Mouse (Mus musculus) cerebellum, adult 9-11 months (tissue): ENCODE results near the gene Gm17364.
"Not testable (repeated sequence)": the region's sequence is repeated elsewhere in the genome, so short reads cannot be mapped to it uniquely, and the experiment has no call there.

Source experiments
- DNase-seq: peaks from one replicate; pipeline ENCODE4 v3.0.0; 2022

The Gm17364 gene

DNA sequence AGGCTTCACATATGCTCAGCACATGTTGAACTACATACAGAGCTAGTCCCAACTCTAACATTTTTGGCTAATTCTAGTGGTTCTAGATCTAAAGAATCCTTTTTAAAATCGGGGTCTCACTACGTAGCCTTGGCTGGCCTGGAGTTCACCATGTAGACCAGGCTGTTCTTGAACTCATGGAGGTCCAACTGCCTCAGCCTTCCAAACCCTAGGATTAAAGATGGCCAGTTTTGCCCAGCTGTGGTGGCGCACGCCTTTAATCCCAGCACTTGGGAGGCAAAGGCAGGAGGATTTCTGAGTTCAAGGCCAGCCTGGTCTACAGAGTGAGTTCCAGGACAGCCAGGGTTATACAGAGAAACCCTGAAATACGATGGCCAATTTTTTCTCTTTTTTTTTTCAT, 22.5 kb downstream of the Gm17364 start:
- not testable (repeated sequence) for DNase-seq

DNA sequence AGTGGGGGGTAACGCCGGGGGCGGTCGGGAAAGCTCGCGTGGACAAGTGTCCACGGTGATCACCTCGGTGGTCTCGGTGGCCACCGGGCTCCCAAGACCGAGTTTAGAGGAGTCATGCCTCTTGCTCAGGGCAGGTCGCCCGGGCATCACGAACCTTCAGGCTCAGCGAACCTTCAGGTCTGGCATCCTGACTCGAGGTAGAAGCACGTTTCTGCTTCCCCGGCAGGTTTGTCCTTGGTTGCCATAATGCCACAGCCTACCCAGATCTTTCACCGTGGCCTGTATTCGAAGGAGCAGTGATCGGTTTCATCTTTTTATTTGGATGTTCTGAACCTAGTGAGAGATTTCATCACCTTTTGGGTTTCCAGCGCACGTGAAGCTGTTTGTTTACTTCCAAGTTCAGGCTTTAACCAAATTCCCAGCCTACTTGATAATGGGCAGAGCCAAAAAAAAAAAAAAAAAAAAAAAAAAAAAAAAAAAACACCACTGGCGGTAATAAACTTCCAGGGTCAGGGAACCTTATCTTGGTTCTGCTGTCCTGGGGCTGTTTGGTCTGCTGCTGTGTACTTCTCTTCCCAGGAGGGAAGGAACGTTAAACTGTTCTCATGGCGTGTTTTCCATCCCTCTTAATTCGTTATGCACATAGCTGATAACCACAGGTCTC, 23.3 kb downstream of the Gm17364 start:
- no peak for DNase-seq

DNA sequence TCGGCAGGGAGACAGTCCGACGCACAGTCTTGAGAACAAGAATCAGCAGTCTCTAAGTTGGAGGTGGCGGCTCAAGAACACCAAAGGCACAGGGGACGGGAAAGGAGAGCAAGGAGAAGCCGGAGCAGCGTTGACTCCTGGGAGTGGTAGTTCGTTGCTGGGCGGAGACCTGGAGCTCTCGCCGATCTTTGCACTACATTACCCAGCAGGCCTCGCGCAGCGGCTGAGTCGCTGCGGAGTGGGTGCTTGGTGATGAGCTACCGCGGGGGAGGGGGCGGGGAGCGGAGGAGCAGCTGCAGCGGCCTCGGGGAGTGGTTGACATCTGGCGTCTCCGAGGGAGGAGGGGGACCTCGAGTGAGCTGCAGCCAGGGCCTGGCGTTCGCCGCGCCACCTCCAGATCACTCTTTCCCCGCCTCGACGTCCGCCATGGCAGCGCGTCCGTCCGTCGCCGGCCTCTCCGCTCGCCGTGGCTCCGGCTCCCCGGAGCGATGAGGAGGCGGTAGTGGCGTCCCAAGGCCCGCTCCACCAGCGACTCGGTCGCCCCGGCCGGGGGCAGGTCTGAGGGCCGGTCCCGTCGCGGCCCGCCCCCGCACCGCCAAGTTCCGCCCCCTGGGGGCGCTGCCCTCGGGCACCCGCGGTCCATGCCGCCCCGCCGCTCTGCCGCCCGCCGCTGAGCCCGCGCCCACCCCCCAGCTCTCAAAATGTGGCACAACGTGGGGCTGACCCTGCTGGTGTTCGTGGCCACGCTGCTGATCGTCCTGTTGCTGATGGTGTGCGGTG, 24.0 kb downstream of the Gm17364 start, which contains the start of gene Smim13:
Gene Smim13, plus strand, starts transcription at position 307 of the 780 bp plus-strand sequence.
- peak; percentile 95 for DNase-seq

DNA sequence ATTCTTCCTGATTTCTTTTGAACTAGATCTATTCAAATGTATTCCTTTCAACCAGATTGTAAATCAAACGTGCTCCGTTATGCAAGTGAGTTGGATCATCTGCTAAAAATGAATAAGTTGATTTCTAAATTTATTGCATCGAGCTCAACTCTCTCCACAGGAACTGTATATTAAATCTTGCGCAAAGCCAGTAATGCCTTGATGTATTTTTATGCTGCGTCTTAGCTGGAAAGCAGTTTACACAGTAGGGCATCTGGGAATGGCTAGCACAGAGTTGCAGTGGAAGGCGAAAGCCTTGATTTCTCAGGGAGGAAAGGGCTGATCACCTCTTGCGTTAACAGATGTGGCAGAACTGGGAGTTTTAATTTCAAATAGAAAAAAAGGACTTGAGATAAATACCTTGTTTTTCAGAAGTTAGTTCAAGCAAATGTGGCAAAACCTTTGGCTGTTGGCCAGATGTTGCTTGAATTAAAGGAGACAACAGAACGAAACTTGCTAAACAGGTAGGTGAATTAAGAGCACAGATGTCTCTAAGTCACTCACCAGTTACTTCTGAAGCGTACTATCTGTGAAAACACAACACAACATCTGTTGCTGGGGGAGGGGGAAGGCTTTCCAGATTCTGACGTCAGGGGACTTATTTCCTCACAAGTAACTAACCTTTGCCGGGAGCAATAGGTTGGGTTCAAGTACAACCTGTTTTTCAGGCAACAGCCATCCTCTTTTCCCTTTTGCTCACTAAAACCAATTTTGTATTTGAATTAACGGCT, 24.8 kb downstream of the Gm17364 start:
- DNase-seq, result no peak

DNA sequence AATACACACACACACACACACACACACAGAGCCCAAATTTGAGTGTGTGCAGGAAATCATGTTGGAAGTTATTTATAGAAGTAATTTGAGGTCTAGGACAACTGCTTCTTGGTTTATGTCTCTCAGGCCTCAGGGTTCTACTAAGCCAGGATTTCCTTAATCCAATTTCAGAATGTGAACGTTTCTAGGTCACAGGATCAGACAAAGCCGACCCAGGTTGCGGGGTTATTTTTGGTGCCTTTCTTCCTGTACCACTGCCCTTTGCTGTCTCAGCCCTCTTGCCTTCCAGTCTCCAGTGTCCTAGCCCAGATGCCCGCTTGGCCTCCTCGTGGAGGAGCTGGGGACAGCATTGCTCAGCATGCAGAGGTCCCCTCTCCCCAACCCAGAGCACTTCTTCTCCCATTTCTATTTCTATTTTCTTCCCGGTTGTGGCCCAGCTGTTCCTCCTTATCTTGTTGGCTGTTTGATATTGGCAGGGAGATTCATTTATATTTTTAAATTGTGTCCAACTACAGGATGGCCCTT, 29.4 kb downstream of the Gm17364 start:
- no peak for DNase-seq

DNA sequence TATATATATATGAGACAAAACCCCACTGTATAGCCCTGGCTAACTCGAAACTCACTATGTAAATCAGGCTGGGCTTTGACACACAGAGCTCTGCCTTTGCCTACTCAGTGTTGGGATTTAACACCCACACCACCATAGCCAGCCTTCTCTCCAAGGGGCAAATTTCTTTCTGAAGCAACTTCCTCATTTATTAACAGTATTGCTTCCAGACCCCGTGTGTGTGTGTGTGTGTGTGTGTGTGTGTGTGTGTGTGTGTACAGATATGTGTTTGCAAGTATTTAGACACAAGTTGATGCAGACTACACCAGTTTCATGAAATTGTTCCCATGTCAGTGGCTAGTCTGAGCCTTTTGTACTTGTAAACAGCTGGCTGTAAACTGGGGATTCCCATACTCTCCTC, 32.2 kb downstream of the Gm17364 start:
- DNase-seq, result no peak

DNA sequence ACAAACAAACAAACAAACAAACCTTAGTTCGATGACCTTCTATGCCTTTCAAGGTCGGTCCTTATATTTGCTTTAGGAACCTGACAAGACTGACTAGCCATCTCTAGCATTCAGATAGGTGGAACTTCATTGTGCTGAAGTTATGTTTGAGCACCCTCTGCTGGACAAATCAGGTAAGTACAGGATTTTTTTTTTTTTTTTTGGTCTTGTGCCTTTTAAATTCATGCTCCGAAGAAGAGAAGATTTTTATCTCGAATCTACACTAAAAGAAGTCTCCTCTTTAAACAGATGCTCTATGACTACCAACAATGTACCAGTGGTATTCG, 35.0 kb downstream of the Gm17364 start:
- DNase-seq, result no peak

DNA sequence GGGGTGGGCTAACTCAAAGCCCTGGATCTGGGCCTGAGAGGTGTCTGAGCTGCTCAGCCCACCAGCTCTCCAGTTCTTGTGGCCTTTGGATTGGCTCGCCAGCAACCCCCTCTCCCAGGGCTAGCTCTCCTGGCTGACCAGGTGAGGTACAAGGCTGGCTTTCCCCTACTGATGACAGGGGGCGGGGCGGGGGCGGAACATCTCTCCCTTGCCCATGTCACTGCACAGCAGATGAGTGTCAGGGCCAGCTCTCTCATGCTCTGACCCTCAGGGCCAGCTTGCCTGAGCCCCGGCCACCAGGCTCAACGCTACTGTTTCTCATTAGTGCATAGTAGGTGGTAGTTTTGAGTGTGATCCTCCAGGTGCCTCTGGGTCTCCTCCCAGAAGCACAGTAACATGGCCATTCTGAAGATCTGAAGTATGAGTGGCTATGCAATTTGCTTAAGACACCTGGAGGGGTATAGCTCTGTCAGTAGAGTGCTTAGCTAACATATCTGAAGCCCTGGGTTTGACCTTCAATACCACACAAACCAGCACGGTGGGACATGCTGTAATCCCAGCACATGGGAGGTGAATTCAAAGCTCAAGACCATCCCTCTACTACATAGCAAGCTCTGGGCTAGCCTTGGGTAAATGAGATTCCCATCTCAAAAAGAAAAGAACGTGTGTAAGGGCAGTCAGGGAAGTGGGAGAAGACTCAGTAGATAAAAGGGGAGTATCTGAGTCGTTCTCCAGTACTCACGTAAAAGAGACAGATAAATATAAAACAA, 35.6 kb downstream of the Gm17364 start:
- no peak for DNase-seq

DNA sequence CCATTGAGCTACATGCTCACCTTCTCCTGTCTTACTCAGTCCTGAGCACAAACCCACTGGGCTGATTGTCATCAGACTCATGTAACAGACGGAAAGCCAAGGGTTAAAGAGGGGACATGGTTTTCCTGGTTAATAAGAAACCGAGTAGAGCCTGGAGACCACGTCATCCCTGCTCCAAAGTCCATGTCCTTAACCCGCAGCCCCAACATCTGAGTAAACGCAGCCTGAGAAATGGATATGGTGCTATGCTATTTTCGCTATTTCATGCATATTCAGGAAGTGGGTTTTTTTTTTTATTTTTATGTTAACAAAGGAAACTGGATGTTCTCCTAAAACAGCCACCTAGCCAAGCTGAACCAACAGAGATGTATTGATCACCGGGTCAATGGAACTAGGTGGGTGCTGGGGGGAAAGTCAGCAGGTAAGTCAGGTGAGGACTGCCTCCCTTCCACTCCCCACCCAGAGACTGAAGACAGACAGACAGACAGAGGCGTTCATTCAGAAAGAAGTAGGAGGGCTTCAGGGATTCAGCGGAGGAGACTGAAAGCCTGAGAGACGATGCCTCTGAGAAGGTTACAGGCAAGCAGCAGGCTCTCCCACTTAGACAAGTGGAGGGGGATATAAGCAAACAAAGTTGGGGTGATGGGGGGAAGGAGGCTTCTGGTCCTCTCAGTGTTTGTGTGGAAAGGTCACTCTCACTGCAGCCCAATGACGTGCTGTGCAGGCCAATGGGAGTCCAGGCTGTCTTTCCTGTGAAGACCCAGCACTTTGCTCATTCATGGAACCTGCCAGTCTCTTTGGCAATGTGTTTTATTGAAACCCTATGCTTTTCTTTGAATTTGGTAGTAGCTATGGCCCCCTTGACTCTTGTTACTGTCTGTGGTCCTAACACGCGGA, 37.7 kb downstream of the Gm17364 start:
- DNase-seq, result no peak

DNA sequence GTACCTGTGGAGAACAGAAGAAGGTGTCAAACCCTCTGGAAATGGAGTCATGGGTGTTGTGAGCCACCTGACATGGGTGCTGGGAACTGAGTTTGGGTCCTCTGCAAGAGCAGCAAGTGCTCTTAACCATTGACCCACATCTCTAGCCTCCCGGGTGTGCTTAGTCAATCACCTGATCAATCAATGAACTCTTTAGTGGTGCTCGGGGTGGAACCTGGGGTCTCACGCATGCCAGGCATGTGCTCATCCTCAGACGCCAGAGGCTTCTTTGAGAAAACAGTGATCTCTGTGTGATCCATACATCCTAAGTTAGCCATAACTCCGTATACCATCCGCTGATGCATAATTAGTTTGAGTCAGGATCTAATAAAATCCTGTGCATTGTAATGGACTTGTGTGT, 38.6 kb downstream of the Gm17364 start:
- no peak for DNase-seq

DNA sequence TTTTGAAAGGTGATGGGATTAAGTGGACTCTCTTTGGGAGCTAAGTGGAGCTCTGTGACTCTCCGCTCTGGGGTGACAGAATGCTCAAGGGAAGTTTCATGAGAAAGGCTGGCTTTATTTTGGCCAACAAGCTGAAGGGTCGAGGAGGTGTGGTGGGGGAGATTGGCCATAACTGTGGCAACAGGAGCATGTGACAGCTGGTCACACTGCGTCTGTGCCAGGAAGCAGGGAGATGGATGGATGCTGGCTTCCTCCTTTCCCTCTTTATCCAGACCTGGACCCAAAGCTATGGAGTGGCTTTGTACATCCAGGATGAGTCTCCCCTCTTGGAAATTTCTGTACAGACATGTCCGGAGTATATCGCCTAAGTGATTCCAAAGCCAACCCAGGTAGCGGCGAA, 40.5 kb downstream of the Gm17364 start:
- no peak for DNase-seq

DNA sequence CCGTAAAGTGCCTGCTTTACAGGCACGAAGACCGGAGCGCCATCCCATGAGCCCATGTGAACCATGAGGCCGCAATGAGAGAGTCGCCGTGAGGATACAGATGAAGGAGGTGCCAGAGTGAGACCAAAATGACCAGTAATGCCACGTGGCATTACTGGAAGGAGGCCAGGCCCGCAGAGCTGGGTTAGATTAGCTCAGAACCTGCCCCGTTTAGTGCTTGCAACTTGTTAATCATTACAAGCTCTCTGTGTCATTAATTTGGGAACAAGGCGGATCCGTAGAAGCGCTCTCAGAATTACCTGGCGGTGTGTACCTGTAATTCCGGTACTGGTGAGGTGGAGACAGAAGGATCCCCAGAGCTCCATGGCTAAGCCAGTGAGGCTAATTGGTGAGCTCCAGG, 41.6 kb downstream of the Gm17364 start:
- no peak for DNase-seq

DNA sequence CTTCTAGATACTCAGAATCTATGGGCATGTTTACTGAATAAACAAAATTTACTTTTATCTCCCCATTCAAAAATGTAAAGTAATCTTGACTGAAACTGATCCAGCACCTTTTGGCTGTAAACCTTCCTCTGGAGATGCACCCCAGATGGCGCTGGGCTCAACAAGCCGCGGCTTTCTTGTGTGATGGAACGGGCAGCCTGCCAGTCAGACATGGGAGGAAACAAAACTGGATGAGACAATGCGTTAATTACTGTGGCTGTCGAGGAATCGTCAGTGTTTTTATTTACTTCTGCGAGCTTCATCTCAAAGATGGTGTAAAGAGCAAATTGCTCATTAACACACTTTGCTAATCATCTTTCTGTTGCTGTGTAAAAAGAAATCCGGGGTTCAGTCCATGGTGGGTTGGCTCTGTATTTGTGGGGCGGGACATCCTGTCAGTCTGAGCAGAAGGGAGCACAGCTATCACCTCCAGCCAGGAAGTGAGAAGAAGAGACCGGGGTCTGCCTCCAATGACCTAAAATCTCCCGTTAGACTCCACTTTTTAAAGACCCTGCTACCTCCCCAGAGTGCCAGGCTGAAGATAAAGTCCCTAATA, 42.3 kb downstream of the Gm17364 start:
- no peak for DNase-seq

DNA sequence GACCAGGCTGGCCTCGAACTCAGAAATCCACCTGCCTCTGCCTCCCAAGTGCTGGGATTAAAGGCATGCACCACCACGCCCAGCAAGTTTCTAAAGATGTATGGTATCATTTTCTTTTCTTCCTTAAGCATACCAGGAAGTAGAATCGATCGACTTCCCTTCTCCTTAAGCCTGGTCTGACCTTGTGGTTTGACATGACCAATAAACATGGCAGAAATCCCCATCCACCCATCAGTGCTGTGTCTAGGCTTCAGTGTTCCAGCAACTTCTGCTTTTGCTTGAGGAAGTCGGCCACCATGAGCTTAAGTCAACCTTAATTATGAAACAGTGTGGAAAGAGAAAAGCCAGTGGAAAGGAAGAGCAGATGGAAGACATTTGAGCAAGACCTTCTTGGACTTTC, 43.5 kb downstream of the Gm17364 start:
- DNase-seq, result no peak

DNA sequence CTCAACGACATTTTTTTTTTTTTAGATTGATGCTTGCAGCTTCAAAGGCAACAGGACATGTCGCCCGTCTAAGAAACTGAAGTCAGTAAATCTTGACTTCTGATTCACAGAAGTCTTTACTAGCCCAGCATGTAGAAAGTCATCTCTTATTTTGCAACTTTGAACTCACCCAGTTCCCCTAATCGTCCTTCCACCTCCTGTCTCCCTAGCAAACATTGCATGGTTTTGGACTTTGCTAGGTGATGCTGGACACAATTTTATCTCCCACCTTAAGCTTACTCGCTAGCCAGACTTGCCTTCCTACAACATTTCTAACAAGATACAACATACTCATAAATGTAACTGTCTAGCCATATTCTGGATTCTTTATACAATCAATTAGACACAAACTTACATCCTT, 45.7 kb downstream of the Gm17364 start:
- DNase-seq, result no peak

DNA sequence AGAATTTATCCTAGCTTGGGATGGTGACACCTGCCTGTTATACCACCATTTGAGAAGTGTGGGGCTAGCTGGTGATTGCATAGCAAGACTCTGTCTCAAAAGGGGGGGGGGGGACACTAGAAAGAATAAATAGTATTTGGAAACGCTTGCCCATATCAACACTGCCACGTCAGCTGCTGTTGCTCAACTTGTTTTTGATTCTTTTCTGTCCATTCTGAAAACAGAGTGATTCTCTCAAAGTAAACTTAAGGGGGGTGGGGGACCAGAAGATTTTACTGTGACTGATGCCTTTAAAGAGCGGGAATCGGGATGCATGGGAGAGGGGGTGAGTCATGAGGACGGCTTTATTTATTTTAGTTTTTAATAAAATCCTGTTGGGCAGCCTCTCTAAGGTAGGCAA, 47.3 kb downstream of the Gm17364 start:
- DNase-seq, result no peak
